Mouse (Mus musculus) mature B cell (primary cell): Measurements from ENCODE around the gene Ndufaf2.

Experiments used
- in situ Hi-C: fragments of 300-500 bp; cut with MboI; formaldehyde crosslinking; loops from 2 replicates; pipeline ENCODE4 v1.14.3; 2019

The Ndufaf2 gene

DNA sequence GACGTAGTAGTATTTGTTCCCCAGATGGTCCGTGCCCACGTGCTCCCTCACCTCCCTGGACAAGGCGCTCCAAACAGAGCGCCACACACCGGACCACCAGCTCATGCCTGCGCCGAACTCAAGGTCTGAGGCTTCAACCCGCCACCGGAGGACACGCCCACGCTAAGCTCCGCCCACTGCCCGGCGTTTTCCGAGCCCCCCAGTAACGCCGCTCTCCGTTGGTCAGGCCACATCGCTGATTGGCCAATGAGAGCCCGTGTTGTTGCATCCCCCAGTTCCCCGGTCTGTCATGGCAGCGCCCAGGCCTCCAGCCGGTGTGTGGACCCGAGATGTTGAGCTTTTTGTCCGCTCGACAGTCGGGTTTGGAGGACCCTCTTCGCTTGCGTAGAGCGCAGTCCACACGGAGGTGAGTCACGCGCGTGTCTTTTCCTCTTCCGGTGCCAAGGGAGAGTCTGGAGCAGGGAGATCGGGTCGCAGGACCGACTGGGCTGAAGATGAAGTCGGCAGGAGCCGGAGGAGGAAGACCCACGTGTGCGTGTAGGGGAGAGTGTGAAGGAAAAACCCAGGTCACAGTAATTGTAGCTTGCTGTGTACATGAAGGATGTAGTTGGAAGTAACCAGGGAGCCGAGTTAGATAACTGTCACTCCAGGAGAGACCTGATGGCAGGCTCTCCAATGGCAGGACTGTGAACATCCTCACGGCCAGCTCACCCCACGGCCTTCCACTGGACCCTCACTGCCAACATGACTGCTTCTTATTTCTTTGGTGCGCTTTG lies at the start of gene Ndufaf2, which contains the start of gene Ercc8:
Ndufaf2 (minus strand) TSS at position 159 of the 776 bp plus-strand sequence.
Ercc8 (plus strand) TSS at position 267 of the 776 bp plus-strand sequence.
- in situ Hi-C loops: loop anchor here (25.0 kb wide), 3 partner anchors 179 to 1221 kb away; partner anchors contain the start of genes Dimt1 and Ipo11

DNA sequence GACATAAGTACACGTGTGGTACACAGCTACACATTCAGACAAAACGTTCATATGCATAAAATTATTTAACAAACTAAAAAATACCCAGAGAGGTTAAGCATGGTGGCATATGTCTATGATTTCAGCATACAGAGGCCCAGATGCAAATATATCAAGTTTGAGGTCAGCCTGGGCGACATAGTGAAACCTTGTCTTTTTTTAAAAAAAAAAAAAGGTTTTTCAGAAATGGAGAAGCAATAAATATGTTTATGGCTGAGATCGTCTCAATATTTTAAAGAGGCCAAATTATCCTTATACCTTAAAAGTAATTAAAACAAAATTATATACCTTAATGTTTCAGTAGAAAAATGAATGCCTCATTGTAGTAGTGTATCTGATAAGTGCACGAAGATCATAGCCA lies 49.7 kb upstream of the Ndufaf2 start:
- in situ Hi-C loops: no loop called here

DNA sequence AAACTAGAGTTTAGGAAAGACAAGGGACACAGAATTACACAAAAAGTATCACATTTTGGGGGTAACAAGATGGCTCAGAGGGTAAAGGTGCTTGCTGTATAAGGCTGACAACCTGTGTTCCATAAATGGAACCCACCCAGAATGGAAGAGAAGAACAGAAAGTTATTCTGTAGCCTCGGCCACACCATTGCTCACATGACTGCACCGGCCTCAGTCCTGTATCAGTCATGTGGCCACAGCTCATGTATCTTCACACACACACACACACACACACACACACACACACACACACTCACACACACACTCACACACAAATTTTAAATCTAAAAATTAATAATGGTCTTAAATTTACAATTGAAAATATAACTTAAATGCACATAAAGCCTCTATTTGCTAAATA lies 49.0 kb upstream of the Ndufaf2 start:
- in situ Hi-C loops: no loop called here

DNA sequence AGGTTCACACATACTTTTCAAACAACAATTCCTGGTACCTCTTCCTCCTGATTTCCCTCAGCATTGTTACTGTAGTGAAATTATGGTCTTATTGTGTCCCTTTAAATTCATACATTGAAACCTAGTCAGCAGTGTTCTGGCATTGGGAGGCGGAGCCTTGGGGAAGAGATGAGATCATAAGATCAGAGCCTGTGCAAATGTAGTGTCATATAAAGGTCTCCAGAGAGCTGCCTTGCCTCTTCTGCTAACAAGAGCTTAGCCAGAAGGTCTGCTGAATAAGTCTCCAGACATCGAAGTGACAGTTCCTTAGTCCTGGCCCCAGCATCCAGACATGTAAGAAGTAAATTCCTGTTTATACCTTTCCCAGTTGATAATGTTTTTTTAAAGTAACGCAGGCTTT lies 46.4 kb upstream of the Ndufaf2 start:
- in situ Hi-C loops: no loop called here

DNA sequence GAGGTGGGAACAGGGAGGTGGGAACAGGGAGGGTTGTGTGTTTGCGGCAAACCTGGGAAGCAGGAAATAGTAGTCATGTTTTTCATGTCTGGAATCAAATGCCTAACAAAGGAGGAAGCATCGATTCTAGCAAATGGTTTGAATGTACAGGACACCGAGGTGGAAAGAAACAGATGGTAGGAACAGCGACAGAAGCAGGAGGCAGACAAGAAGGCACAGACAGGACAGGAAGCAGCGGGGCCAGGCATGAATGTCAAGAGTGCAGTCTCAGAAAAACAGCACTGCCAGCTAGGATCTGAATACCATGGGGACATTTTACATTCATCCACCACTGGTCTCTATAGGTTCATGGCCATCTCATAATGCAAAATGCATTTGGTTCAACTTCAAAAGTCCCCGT lies 37.1 kb upstream of the Ndufaf2 start:
- in situ Hi-C loops: no loop called here

DNA sequence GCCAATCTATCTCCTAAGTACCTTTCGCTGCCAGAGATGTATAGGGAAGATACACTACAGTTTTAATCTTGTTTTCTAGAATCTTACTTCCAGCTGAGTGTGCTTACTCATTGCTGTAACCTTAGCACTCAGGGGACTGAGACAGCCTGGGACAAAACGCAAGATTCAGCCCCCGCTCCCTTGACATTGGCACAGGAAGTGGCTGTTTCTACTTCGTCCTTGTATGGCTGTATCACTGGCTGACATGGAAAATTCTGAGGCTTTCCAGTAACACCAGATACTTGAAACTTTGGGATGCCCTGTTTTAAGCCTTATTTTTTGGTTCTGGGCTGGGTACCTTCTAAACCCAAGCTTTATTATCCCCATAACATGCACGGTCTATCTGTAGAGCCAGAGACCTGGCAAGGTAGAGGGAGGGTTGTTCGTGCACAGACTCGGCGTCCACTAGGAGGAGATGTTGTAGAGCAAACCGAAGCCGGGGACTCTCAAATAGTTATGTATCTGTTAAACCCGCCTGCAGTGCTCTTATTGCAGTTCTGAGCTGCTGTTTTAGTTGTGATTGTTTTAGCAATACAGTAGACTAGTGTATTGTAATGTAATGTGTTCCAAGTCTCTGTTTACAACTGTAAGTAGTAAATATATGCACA lies 32.8 kb upstream of the Ndufaf2 start:
- in situ Hi-C loops: no loop called here

DNA sequence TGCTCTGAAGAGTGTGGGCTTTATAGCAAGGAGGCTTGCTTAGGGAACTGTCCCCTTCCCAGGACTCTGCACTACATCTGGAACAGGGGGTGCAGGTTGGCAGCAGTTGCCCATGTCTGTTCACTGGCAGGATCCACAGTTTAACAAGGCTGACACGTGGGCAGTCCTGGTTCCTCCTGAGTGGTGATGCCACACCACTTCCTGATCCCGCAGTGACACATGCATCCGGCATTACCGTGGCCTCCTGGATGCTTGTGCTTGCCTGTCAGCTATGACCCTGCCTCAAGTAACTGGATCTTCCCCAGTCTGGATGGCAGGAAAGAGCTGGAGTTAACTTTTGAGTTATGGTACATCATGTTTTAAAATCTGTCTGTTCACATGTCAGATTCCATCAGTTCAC lies 29.6 kb upstream of the Ndufaf2 start:
- in situ Hi-C loops: no loop called here

DNA sequence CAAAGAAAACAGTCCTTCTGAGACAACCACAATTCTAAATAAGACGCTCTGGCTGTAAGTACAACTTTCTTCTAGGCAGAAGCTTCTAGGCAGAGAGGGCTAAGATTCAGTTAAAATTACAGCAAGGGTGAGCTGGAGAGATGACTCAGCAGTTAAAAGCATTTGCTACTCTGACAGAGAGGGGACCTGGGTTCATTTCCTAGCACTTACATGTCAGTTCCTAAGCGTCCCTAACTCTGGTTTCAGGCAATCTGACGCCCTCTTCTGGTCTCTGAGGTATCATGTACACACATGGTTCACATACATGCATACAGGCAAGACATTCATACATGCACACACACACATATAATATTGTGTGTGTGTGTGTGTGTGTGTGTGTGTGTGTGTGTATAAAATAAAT lies 27.1 kb upstream of the Ndufaf2 start:
- in situ Hi-C loops: no loop called here

DNA sequence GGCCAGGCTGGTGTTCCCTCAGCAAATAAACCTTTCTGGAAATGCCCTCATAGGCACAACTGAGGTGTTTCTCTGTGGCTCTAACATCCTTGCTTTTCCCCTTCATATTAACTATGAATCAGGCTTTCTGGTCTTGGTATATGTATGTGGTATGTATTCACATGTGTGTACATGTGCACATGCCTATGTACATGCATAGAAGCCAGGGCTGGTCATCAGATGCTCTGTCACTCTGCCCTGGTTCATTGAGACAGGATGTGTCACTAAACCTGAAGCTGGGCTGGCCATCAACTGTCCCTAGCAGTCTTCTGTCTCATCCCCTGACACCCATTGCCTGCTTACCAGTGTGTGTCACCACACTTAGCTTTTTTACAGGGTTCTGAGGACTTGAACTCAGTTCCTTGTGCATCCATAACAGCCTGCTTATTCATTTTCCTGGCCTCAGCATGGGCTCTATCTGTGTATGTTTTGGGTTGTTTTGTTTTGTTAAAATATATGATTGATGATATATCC lies 26.4 kb upstream of the Ndufaf2 start:
- in situ Hi-C loops: no loop called here

DNA sequence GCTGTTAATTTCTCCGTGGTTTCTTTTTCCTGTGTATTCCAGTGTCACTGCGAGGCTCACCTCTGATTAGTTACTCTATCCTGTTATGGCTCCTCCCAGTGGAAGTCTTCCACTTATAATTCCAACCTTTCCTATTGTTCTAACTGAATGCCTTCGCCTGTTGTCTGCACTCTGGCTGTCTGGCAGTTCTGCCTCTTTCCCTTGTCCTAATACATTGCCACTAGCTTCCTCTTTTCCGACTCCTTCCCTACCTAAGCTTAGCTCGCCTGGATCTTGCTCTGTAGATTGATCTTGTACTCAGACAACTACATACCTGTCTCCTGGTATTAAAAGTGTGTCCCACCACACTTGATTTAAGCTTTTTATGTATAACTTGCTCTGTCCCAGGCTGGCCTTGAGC lies 22.4 kb upstream of the Ndufaf2 start:
- in situ Hi-C loops: no loop called here

DNA sequence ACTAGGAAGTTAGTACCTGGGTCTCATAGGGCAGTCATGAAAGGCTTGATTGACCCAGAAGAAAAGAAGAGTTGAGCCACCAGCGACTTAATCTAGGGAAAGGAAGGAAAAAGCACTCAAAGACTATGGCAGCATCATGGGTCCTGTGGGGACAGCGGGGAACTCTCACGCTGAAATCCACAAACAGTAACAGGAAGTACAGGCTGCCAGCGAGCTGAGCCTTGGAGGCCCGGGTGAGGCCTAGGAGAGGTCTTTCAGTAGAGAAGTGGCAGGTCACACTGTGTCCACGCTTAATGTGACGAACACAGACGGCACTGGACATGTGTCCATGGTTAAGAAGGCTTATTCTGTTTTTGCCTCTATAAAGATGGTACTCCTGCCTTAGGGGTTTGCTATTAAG lies 21.2 kb upstream of the Ndufaf2 start:
- in situ Hi-C loops: no loop called here

DNA sequence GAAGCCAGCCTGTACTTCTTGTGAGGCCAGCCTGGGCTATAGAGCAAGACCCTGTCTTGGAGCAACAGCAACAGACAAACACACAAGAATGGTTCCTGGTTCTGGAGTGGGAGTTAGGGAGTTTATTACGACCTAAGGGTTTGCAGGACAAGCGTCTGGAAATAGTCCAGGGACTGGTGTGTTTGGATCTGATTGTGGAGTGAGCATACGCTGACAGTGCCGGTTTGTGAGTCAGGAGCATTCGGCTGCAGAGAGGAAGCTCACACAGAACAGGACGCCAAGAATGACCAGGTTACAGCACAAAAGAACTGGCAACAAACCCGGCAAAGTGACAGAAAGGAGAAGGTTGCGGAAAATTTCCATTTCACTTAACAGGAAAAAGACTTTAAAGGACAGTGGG lies 12.1 kb upstream of the Ndufaf2 start:
- in situ Hi-C loops: loop anchor here (25.0 kb wide), 3 partner anchors 167 to 1233 kb away; partner anchors contain the start of genes Dimt1 and Ipo11

DNA sequence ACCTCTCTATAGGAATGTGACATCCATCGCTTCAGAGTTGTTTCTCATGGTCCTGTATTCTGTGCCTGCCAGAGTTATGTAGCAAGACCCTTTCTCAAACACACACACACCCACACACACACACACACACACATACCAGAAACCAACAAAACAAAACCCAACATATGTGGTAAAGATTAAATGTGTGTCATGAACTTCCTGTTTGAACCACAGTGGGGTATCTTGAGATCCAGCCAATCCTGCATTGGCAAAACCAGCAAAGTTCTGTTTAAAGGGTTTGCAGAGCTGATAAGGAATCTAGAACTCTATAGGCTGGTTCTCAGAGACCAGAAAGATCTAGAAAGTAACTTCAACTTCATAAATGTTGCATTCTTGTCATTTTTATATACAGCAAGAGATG lies 11.6 kb upstream of the Ndufaf2 start:
- in situ Hi-C loops: loop anchor here (25.0 kb wide), 3 partner anchors 167 to 1233 kb away; partner anchors contain the start of genes Dimt1 and Ipo11

DNA sequence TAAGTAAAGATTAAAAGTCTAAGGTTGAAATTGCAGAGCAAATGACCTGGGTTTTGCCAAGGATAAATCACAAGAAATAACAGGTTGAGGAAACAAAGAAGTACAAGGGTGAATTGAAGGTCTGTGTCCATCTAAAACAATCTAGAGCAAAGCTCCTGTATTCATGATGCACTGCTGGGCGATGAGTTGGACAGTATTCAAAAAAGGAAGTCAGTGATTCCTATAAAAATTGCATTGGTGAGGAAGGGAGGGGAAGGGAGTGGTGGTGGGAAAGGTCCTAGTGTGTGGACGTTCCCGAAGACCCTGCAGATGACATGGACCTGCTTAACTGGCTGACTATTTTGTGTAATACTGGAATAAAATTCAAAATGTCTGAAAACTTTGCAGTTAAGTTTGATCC lies 6.2 kb upstream of the Ndufaf2 start:
- in situ Hi-C loops: loop anchor here (25.0 kb wide), 3 partner anchors 173 to 1227 kb away; partner anchors contain the start of genes Dimt1 and Ipo11

DNA sequence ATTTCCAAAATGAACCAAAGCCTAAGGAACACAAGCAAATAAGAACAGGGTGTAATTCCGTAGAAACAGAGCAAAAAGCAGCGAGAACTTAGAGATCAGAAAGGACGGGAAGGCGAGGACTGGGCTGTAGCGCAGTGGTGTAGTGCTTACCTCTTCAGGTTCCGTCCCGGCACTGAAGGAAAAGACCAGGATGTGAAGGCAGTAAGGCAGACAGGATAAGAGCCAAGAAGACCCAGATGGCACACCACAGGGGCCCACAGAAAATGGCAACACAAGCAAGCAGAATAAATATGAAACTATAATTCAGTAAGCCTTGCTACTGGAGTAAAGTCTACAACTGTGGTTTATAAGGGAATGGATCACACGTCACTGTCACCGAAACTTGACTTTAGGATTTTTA lies 5.5 kb upstream of the Ndufaf2 start:
- in situ Hi-C loops: loop anchor here (25.0 kb wide), 3 partner anchors 173 to 1227 kb away; partner anchors contain the start of genes Dimt1 and Ipo11

DNA sequence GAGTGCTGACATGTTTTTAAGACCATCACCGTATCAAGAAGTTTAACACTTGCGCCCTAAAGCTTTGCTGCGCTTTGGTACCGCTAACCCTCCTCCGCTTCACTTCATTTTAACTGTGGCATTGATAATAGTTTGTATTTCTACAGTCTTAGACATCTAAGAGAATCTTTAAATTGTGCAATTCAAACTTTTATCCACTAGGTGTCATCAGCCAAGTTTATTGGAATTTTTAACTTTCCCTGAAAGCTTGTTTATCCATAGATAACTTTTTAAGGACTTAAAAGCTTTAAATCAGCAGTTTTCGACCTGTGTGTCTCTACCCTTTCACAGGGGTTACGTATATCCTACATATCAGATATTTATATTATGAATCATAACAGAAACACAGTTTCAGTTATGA lies 1.5 kb upstream of the Ndufaf2 start:
- in situ Hi-C loops: loop anchor here (25.0 kb wide), 3 partner anchors 177 to 1223 kb away; partner anchors contain the start of genes Dimt1 and Ipo11

DNA sequence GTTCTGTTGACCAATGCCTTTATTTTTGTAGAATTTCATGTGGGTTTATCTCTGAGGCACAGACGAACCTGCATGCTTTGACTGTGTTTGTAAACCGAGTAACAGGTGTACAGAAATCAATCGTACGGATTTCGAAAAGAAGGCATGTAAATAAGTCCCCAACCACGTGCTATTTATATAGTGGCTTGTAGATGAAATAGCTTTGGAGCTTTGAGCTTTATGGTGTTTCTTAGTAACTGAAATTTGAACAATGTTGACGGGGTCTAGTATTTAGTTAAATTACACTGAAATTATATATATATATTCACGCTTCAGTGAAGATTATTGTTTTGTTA lies 785 bp upstream of the Ndufaf2 start:
- in situ Hi-C loops: loop anchor here (25.0 kb wide), 3 partner anchors 178 to 1222 kb away; partner anchors contain the start of genes Dimt1 and Ipo11

DNA sequence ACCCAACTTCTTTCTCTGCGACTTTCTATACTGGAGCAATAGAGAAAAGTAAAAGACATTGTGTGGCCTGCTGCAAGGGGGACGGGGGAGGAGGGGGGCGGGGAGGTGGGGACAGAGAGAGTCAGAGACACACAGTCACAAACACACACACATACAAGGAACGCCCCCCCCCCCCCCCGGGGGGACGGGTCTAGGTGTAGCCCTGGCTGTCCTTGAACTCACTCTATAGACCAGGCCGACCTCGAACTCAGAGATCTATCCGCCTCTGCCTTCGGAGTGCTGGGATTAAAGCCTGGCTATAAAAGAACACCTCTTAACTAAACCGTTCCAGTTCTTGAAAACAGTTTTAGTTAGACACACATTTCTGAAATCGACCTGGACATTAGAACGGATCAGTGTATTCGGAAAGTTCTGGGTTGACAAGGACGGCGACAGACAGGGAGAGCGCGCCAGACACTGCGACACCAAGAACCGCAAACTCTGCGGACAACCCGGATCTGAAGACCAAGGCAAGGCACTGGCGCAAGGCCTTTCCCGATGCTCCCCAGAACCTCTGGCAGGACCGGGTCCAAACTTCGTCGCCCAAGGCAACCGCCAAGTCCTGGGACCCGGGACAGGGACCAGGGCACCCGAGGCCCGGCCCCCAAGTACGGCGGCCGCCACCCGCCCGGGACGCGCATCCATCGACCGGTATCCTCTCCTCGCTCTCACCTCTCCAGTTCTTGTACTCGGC lies 525 bp downstream of the Ndufaf2 start:
- in situ Hi-C loops: loop anchor here (25.0 kb wide), 3 partner anchors 179 to 1221 kb away; partner anchors contain the start of genes Dimt1 and Ipo11

DNA sequence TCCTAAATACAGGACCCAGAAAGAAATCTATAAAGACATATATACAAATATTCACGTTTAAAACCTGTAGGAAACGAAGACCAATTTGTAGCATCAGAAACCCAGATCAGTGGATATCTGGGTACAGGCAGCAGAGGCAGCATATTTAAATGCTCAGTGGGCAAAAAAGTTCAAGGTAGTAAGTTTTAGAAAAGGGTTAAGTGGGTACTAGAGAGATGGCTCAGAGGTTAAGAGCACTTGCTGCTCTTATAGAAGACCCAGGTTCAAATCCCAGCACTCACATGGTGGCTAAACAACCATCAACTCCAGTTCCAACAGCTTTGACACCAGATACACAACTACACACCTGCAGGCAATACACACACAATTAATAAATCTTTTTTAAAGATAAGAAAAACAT lies 1.3 kb downstream of the Ndufaf2 start:
- in situ Hi-C loops: loop anchor here (25.0 kb wide), 3 partner anchors 180 to 1220 kb away; partner anchors contain the start of genes Dimt1 and Ipo11

DNA sequence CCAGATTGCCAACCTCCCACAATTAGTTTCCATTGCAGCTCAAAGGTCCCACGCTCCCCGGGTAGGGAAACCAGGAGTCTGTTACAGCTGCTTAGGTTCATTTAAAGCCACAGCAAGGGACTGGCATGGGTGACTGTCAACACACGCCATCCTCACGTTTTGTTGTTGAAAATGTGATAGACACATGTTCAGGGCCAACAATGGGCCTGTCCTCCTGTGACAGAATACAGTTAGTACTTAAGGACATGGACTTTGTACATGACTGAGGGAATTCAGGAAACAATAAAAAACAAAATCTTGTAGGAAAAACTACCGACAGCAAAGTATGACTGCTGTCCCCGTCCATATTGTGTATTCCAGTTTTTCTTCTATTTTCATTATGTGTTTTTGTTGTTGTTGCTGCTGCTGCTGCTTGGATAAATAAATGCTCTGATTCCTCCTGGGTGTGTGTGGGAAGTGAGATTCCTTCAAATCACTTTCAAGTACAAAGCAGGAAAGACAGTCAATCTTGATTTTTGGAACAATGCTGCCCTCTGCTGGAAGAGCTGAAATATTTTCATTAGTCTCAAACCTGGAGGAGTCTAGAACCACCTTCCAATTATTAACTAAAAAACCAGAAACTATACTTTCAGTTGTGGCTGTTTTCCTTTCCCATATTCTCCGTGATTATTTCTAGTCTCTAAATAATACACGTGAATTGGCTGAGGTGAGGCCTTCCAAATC lies 5.6 kb downstream of the Ndufaf2 start:
- in situ Hi-C loops: loop anchor here (25.0 kb wide), 3 partner anchors 184 to 1216 kb away; partner anchors contain the start of genes Dimt1 and Ipo11

DNA sequence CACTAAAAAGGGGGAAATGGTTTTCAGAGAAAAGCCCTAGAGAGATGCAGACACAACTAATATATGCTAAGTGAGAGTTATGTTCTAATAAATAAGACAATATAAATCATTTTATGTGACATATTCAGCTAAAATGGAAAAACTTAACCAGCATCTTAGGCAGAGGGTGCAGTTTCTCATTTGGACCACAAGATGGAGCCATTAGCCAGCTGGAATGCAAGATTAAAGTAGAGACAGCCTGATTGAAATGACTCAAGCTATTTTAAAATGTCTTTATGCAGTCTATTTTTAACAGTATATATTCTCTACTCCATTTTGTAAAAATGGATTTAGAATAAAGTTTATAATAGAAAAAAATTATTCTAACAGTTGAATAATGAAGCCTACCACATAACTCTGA lies 6.6 kb downstream of the Ndufaf2 start:
- in situ Hi-C loops: loop anchor here (25.0 kb wide), 3 partner anchors 186 to 1214 kb away; partner anchors contain the start of genes Dimt1 and Ipo11
